Mouse (Mus musculus) CH12.LX (cell line): Measurements from ENCODE around the gene Rora.

Experiments used
- CHD1 ChIP-seq: IDR thresholded peaks from 2 replicates; pipeline ENCODE4 v1.6.1; 2012; ENCODE audit warnings: low read depth, low read length, improper control_type of control experiment, inconsistent platforms
- CTCF ChIP-seq, 2 experiments: IDR thresholded peaks in 1 of 2; conservative IDR thresholded peaks in 1 of 2; 2 replicates each; pipeline ENCODE4 v1.5.1; 2011 to 2012; ENCODE audit warnings: low read depth in 2 of 2, low read length in 2 of 2, improper control_type of control experiment in 1 of 2, inconsistent platforms in 1 of 2, mild to moderate bottlenecking in 1 of 2, moderate library complexity in 1 of 2
- EP300 ChIP-seq: IDR thresholded peaks from 2 replicates; pipeline ENCODE4 v1.6.1; 2011; ENCODE audit warnings: low read length, improper control_type of control experiment
- GABPA ChIP-seq: IDR thresholded peaks from 2 replicates; pipeline ENCODE4 v1.6.1; 2012; ENCODE audit warnings: low read depth, low read length, improper control_type of control experiment, inconsistent platforms; ENCODE audit not compliant: insufficient replicate concordance
- JUND ChIP-seq: conservative IDR thresholded peaks from 2 replicates; pipeline ENCODE4 v1.6.1; 2011; ENCODE audit warnings: low read depth, low read length, improper control_type of control experiment
- KAT2A ChIP-seq: IDR thresholded peaks from 2 replicates; pipeline ENCODE4 v1.6.1; 2012; ENCODE audit warnings: low read length, improper control_type of control experiment, inconsistent platforms; ENCODE audit not compliant: insufficient replicate concordance
- MAX ChIP-seq: IDR thresholded peaks from 2 replicates; pipeline ENCODE4 v1.6.1; 2011; ENCODE audit warnings: low read length, improper control_type of control experiment
- PAX5 ChIP-seq: IDR thresholded peaks from 2 replicates; pipeline ENCODE4 v1.6.1; 2012; ENCODE audit warnings: low read length, inconsistent platforms, mixed read lengths
- POLR2A ChIP-seq: IDR thresholded peaks from 2 replicates; pipeline ENCODE4 v1.6.1; 2011; ENCODE audit warnings: low read depth, mild to moderate bottlenecking, improper control_type of control experiment, low read length
- POLR2AphosphoS2 ChIP-seq: IDR thresholded peaks from 2 replicates; pipeline ENCODE4 v1.6.1; 2011; ENCODE audit warnings: low read depth, low read length, improper control_type of control experiment
- RAD21 ChIP-seq: IDR thresholded peaks from 2 replicates; pipeline ENCODE4 v1.6.1; 2011; ENCODE audit warnings: low read depth, mild to moderate bottlenecking, low read length, improper control_type of control experiment, moderate library complexity
- TCF12 ChIP-seq: IDR thresholded peaks from 2 replicates; pipeline ENCODE4 v1.6.1; 2014; ENCODE audit warnings: low read depth, mild to moderate bottlenecking, inconsistent platforms, low read length, improper control_type of control experiment
- USF1 ChIP-seq: IDR thresholded peaks from 2 replicates; pipeline ENCODE4 v1.6.1; 2014; ENCODE audit warnings: low read depth, mild to moderate bottlenecking, inconsistent platforms, low read length, improper control_type of control experiment

GRCm38 (mm10) chr9:69224841-69225240 is 571.3 kb downstream of the Rora start:
- TF ChIP-seq POLR2AphosphoS2 (no peak), CTCF (conservative IDR thresholded peaks at IDR 0.05 in 1 of 2, IDR thresholded peaks at IDR 0.05 in 1 of 2; ENCODE audit: low read depth in 2 of 2, low read length in 2 of 2) (no peak), USF1 (no peak), PAX5 (no peak), MAX (no peak), POLR2A (no peak), CHD1 (no peak), JUND (no peak), RAD21 (no peak), GABPA (no peak), KAT2A (no peak), TCF12 (no peak), EP300 (no peak)
